Mouse (Mus musculus) heart, embryonic 12.5 days (tissue): Measurements from ENCODE around the gene Lrrc23. TPM values are rescaled to one million over a fixed set of nuclear protein-coding genes. Genes with fewer than 3 reads are reported as not detected.

ENCODE experiments used
- ATAC-seq: fragments of 200-750 bp; cut with Nextera tagmentation; 2 replicates; pipeline ENCODE4 v1.8.0; 2017; ENCODE audit warnings: moderate TSS enrichment, moderate library complexity; ENCODE audit not compliant: insufficient number of reproducible peaks, low FRiP score
- H3K27ac ChIP-seq: fragments of 300-500 bp; sonication (generic); 2 replicates; pipeline ENCODE4 v1.5.1; 2016; ENCODE audit warnings: mild to moderate bottlenecking, moderate library complexity; ENCODE audit not compliant: poor library complexity, severe bottlenecking
- H3K27me3 ChIP-seq: fragments of 300-500 bp; sonication (generic); replicated peaks from 2 replicates; pipeline ENCODE4 v1.6.1; 2016; ENCODE audit warnings: mild to moderate bottlenecking, moderate library complexity
- H3K36me3 ChIP-seq: fragments of 300-500 bp; sonication (generic); 2 replicates; pipeline ENCODE4 v1.6.1; 2016; ENCODE audit warnings: mild to moderate bottlenecking, moderate library complexity
- H3K4me1 ChIP-seq: fragments of 300-500 bp; sonication (generic); replicated peaks from 2 replicates; pipeline ENCODE4 v1.6.1; 2016; ENCODE audit warnings: mild to moderate bottlenecking
- H3K4me2 ChIP-seq: fragments of 300-500 bp; sonication (generic); 2 replicates; pipeline ENCODE4 v1.6.1; 2016; ENCODE audit warnings: mild to moderate bottlenecking, moderate library complexity
- H3K4me3 ChIP-seq: fragments of 300-500 bp; sonication (generic); 2 replicates; pipeline ENCODE4 v1.5.1; 2016; ENCODE audit warnings: mild to moderate bottlenecking
- H3K9ac ChIP-seq: fragments of 300-500 bp; sonication (generic); 2 replicates; pipeline ENCODE4 v1.6.1; 2016; ENCODE audit warnings: mild to moderate bottlenecking, moderate library complexity
- H3K9me3 ChIP-seq: fragments of 300-500 bp; sonication (generic); replicated peaks from 2 replicates; pipeline ENCODE4 v1.6.1; 2016; ENCODE audit warnings: mild to moderate bottlenecking, moderate library complexity
- WGBS: fragments of 180-500 bp; shearing (Covaris S2); methylation state at CpG from one replicate; pipeline ENCODE4 v1.1.7; 2016; 5-methylcytosine and 5-hydroxymethylcytosine counted together
- polyA plus RNA-seq: library from polyadenylated mRNA; unstranded; fragments of >200 nt; fragmentation: Nextera tagmentation; extraction: Ambion mirVana; gene quantifications from 2 replicates; pipeline ENCODE4 v1.2.1, GENCODE M21; 2016

Gene Lrrc23
- polyA plus RNA-seq, 1 experiment from 2014 or later = 0.55 TPM

DNA sequence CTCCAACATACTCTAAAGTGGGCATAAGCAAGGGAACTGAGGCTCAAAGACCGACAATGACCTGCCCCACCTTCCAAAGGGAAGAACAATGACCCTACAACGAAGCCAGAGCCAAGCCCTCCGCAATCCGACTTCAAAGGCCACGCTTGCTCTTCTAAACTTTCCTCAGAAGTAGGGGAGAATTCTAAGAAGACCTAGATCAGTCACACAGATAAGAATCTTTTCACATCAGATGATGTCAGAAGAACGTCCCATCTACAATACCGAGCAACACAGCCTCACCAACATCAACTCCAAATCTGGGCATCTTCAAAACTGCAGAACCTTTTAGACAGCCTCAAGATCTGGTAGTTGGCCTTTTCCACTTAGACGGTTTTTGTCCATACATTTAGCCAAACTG lies 29.1 kb downstream of the Lrrc23 start:
- Histone ChIP-seq H3K4me1 (peaks cover 28% of the 10 kb centered on the region), H3K27me3 (no peaks in the 10 kb centered on the region), H3K4me3 (no peak overlapping the region), H3K9ac (no peak overlapping the region), H3K4me2 (no peak overlapping the region), H3K27ac (no peak overlapping the region), H3K36me3 (peaks cover 36% of the 10 kb centered on the region), H3K9me3 (no peaks in the 10 kb centered on the region)
- ATAC-seq = no peak
- 77% methylated on average over 8 of the region's 8 CpGs for WGBS

GRCm38 (mm10) chr6:124746654-124747632 lies 32.6 kb downstream of the Lrrc23 start:
- no peak for ATAC-seq
- H3K27ac ChIP-seq = 0 out of 2 replicates have a peak overlapping the region, but pooled peaks have one; percentile 58
- peak overlapping the region; percentile 83; the same call in 1 of the 2 replicates for H3K9ac ChIP-seq
- H3K4me3 ChIP-seq = peak overlapping the region; percentile 53
- no peaks in the 10 kb centered on the region for H3K9me3 ChIP-seq
- peaks cover 61% of the 10 kb centered on the region for H3K36me3 ChIP-seq
- H3K27me3 ChIP-seq = no peaks in the 10 kb centered on the region
- peak overlapping the region; percentile 84 for H3K4me2 ChIP-seq
- WGBS = 84% methylated on average over 7 of the region's 7 CpGs
- H3K4me1 ChIP-seq = peaks cover 20% of the 10 kb centered on the region

- Histone ChIP-seq H3K36me3 (peaks cover 61% of the 10 kb centered on the region), H3K4me3 (peak overlapping the region; percentile 53), H3K9ac (peak overlapping the region; percentile 83), H3K9me3 (no peaks in the 10 kb centered on the region), H3K27ac (peak overlapping the region; percentile 58; the same call in 1 of the 2 replicates), H3K27me3 (no peaks in the 10 kb centered on the region), H3K4me1 (peaks cover 24% of the 10 kb centered on the region), H3K4me2 (peak overlapping the region; percentile 84)
- no peak for ATAC-seq
- 24% methylated on average over 8 of the region's 8 CpGs for WGBS
Observed at GRCm38 (mm10) chr6:124746296-124746605, 33.3 kb downstream of the Lrrc23 start.

GRCm38 (mm10) chr6:124745490-124746295 lies 33.8 kb downstream of the Lrrc23 start:
- peak overlapping the region; percentile 53 for H3K4me3 ChIP-seq
- peak; percentile 84 for ATAC-seq
- peak overlapping the region; percentile 84 for H3K4me2 ChIP-seq
- peak overlapping the region; percentile 83 for H3K9ac ChIP-seq
- H3K27ac ChIP-seq = peak overlapping the region; percentile 58
- H3K27me3 ChIP-seq = no peaks in the 10 kb centered on the region
- no peaks in the 10 kb centered on the region for H3K9me3 ChIP-seq
- H3K36me3 ChIP-seq = peaks cover 61% of the 10 kb centered on the region
- whole genome bisulfite sequencing = 1% methylated on average over 85 of the region's 85 CpGs
- peaks cover 24% of the 10 kb centered on the region for H3K4me1 ChIP-seq

- 72% methylated on average over 26 of the region's 26 CpGs for WGBS
- Histone ChIP-seq H3K9me3 (no peaks in the 10 kb centered on the region), H3K36me3 (peaks cover 59% of the 10 kb centered on the region), H3K27me3 (no peaks in the 10 kb centered on the region), H3K4me1 (peaks cover 27% of the 10 kb centered on the region), H3K4me2 (peak overlapping the region; percentile 84), H3K27ac (peak overlapping the region; percentile 58), H3K4me3 (peak overlapping the region; percentile 53), H3K9ac (peak overlapping the region; percentile 61)
- ATAC-seq = no peak
Observed at GRCm38 (mm10) chr6:124744755-124745321, 34.7 kb downstream of the Lrrc23 start.

DNA sequence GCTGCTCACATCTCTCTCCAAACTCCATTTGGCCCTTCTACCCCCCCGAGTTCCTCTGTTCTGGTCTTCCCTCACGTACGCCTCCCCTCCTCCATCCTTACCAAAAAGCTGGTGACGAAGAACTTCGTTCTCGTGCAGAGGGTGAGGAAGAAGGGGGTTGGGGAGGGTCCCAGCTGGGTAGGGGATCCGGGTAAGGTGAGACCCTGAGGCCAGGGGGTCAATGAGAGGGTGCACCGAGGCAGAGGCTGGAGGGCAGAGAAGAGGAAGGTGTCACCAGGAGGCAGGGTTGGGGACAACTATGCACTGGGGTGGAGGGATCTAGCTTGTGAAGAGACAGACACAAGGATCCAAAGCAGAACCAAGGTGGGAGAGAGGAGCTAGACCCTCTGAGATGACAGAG lies 35.9 kb downstream of the Lrrc23 start:
- Histone ChIP-seq H3K27me3 (no peaks in the 10 kb centered on the region), H3K9me3 (no peaks in the 10 kb centered on the region), H3K27ac (no peak overlapping the region), H3K4me1 (peaks cover 39% of the 10 kb centered on the region), H3K4me2 (no peak overlapping the region), H3K9ac (no peak overlapping the region), H3K4me3 (no peak overlapping the region), H3K36me3 (peaks cover 54% of the 10 kb centered on the region)
- ATAC-seq = no peak
- 89% methylated on average over 8 of the region's 8 CpGs for WGBS

GRCm38 (mm10) chr6:124742839-124743514 lies 36.5 kb downstream of the Lrrc23 start:
- WGBS = 87% methylated on average over 15 of the region's 15 CpGs
- Histone ChIP-seq H3K4me1 (peaks cover 45% of the 10 kb centered on the region), H3K4me2 (no peak overlapping the region), H3K9ac (no peak overlapping the region), H3K27me3 (no peaks in the 10 kb centered on the region), H3K27ac (no peak overlapping the region), H3K36me3 (peaks cover 47% of the 10 kb centered on the region), H3K9me3 (no peaks in the 10 kb centered on the region), H3K4me3 (no peak overlapping the region)
- ATAC-seq = no peak

GRCm38 (mm10) chr6:124741842-124742241 lies 37.7 kb downstream of the Lrrc23 start:
- no peaks in the 10 kb centered on the region for H3K9me3 ChIP-seq
- WGBS = 76% methylated on average over 3 of the region's 3 CpGs
- H3K4me3 ChIP-seq = peak overlapping the region; percentile 60
- H3K36me3 ChIP-seq = peaks cover 36% of the 10 kb centered on the region
- H3K4me1 ChIP-seq = peaks cover 45% of the 10 kb centered on the region
- H3K9ac ChIP-seq = peak overlapping the region; percentile 84
- ATAC-seq = no peak
- peak overlapping the region; percentile 80 for H3K4me2 ChIP-seq
- H3K27me3 ChIP-seq = no peaks in the 10 kb centered on the region
- peak overlapping the region; percentile 98 for H3K27ac ChIP-seq

DNA sequence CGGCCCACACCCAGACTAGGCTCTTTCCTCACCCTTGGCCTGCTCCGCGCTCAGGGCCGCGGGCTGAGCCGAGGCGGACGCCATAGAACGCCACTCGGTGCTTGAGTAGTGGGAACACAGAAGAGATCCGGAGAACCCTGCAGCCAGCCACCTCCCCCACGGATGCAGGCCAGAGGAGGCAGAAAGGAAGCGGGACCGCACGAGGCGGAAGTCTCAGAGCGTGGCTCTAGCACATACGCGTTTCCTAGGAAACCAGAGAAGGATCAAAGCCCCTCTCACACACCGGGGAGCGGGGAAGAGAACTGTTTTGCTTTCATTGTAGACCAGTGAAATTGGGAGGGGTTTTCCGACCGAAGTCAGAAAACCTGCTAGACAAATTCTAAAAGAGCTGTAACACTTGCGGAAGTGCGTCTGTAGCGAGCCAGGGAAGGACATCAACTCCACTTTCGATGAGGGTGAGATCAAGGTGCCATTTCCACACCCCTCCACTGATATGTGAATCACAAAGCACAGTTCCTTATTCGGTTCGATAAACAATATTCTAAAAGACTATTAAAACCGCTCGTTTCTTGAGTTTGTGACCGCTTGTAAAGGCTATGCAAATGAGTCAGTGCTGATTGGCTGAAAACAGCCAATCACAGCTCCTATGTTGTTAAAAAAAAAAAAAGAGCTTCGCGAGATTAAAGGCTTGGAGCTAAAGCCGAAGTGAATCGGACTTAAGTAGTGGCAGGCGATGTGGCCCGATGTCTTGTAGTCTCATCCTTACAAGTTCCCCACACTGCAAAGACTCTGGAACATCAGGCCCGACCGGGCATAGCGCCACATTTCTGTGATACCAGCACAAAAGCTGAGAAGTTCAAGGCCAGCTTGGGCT lies 38.4 kb downstream of the Lrrc23 start, which contains the start of gene Grcc10:
Gene Grcc10, minus strand, starts transcription at position 487 of the 874 bp plus-strand sequence.
- Histone ChIP-seq H3K4me2 (peak within 1 kb of the TSS; percentile 80), H3K4me1 (peaks cover 38% of the 10 kb centered on the region), H3K27ac (peak within 1 kb of the TSS; percentile 98), H3K27me3 (no peaks in the 10 kb centered on the region), H3K4me3 (peak within 1 kb of the TSS; percentile 60), H3K9ac (peak within 1 kb of the TSS; percentile 84), H3K9me3 (no peaks in the 10 kb centered on the region), H3K36me3 (peaks cover 32% of the 10 kb centered on the region)
- ATAC-seq = peak; percentile 76
- under 1% methylated on average over 41 of the region's 41 CpGs for WGBS
